Mouse (Mus musculus): Measurements from ENCODE around the gene Ccr6. TPM values are rescaled to one million over a fixed set of nuclear protein-coding genes. Genes with fewer than 3 reads are reported as not detected.

Gene Ccr6
- polyA plus RNA-seq, 1 experiment from 2014 or later = 0.17 TPM

DNA sequence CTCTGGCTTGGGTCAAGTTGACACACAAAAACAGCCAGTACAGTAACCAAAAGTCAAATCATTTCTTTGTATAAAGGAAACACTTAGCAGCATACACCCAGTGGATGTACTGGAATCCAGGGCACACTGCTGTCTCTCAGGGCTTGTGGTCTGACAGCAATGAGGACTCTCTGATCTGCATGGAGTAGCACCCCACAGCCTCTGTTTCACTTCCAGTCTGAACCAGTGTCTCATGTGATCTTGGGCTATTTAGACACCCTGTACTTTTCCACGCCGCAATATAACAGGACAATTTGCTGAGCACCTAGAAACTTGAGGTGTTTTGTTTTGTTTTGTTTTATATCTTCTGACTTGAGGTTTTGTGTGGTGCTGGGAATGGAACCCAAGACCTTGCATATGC lies 10.7 kb upstream of the Ccr6 start:
- Histone ChIP-seq H3K4me1 (replicated peaks; ENCODE audit: control insufficient read depth, insufficient read depth) (no peaks in the 10 kb centered on the region), H3K4me3 (ENCODE audit: low read depth, low read length) (no peak overlapping the region), H3K9me3 (ENCODE audit: control insufficient read depth, low read length) (no peaks in the 10 kb centered on the region), H3K4me2 (replicated peaks; ENCODE audit: low read depth) (no peak overlapping the region), H3K27ac (replicated peaks) (no peak overlapping the region), H3K27me3 (ENCODE audit: control insufficient read depth, insufficient read depth, low read length) (no peaks in the 10 kb centered on the region), H3K36me3 (ENCODE audit: control insufficient read depth, insufficient read depth, low read length) (no peaks in the 10 kb centered on the region), H3K9ac (ENCODE audit: low read length) (no peak overlapping the region)
- ATAC-seq (ENCODE audit: low FRiP score, low TSS enrichment) = no peak
- WGBS = 92% methylated on average over 2 of the region's 2 CpGs
- no peak for TF ChIP-seq EP300 (optimal IDR thresholded peaks at IDR 0.05)
- no peak for TF ChIP-seq CTCF (IDR thresholded peaks at IDR 0.05; ENCODE audit: low read depth)
- no peak for DNase-seq (ENCODE audit: low spot score)

DNA sequence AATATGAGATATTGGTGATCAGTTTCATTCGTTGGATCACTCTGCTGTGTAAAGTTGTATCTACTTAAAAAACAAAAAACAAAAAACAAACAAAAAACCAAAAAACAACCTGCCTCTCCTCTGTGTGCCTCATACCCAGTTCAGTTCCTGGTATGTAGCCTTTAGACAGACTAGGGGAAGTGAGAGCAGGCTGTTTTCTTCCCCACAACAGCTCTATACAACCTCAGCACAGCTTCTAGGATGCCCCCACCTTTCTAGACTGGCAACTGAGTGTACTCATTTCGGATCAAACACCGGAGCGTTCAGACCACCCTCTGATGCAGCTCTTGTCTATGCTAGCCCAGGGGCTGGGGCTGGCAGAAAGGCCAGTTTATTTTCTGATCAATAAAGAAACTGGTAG lies 10.1 kb upstream of the Ccr6 start:
- H3K27ac ChIP-seq (replicated peaks) = no peak overlapping the region
- no peaks in the 10 kb centered on the region for H3K9me3 ChIP-seq (ENCODE audit: control insufficient read depth, low read length)
- H3K4me1 ChIP-seq (replicated peaks; ENCODE audit: control insufficient read depth, insufficient read depth) = no peaks in the 10 kb centered on the region
- no peaks in the 10 kb centered on the region for H3K36me3 ChIP-seq (ENCODE audit: control insufficient read depth, insufficient read depth, low read length)
- H3K4me3 ChIP-seq (ENCODE audit: low read depth, low read length) = no peak overlapping the region
- no peak overlapping the region for H3K4me2 ChIP-seq (replicated peaks; ENCODE audit: low read depth)
- H3K9ac ChIP-seq (ENCODE audit: low read length) = no peak overlapping the region
- TF ChIP-seq CTCF (IDR thresholded peaks at IDR 0.05; ENCODE audit: low read depth) (no peak), EP300 (optimal IDR thresholded peaks at IDR 0.05) (no peak)
- ATAC-seq (ENCODE audit: low FRiP score, low TSS enrichment) (no peak), DNase-seq (ENCODE audit: low spot score) (no peak)
- WGBS = 72% methylated on average over 4 of the region's 4 CpGs
- H3K27me3 ChIP-seq (ENCODE audit: control insufficient read depth, insufficient read depth, low read length) = no peaks in the 10 kb centered on the region

DNA sequence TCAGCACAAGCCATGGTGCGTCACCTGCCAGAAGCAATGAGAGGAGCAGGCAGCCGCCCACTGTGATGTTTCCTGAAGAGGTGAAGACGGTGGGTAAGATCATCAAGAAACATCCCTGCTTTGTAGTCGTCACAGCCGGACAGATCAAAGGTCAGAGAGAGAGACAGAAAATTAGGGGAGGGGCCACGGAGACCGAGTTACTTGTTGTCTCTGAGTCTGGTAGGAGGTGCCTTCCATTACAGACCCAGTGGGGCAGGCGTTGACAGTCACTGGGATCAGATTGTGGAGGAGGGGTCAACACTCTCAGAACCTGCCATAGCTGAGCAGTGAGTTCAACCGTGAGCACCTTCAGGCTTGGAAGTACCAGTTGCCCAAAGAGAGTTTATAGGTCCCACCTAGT lies 7.2 kb upstream of the Ccr6 start:
- TF ChIP-seq CTCF (IDR thresholded peaks at IDR 0.05; ENCODE audit: low read depth) (no peak), EP300 (optimal IDR thresholded peaks at IDR 0.05) (no peak)
- H3K27me3 ChIP-seq (ENCODE audit: control insufficient read depth, insufficient read depth, low read length) = no peaks in the 10 kb centered on the region
- H3K9ac ChIP-seq (ENCODE audit: low read length) = no peak overlapping the region
- no peak overlapping the region for H3K27ac ChIP-seq (replicated peaks)
- H3K4me2 ChIP-seq (replicated peaks; ENCODE audit: low read depth) = no peak overlapping the region
- 50% methylated on average over 9 of the region's 9 CpGs for WGBS
- no peak overlapping the region for H3K4me3 ChIP-seq (ENCODE audit: low read depth, low read length)
- H3K9me3 ChIP-seq (ENCODE audit: control insufficient read depth, low read length) = no peaks in the 10 kb centered on the region
- ATAC-seq (ENCODE audit: low FRiP score, low TSS enrichment) (no peak), DNase-seq (ENCODE audit: low spot score) (no peak)
- no peaks in the 10 kb centered on the region for H3K36me3 ChIP-seq (ENCODE audit: control insufficient read depth, insufficient read depth, low read length)
- H3K4me1 ChIP-seq (replicated peaks; ENCODE audit: control insufficient read depth, insufficient read depth) = no peaks in the 10 kb centered on the region

DNA sequence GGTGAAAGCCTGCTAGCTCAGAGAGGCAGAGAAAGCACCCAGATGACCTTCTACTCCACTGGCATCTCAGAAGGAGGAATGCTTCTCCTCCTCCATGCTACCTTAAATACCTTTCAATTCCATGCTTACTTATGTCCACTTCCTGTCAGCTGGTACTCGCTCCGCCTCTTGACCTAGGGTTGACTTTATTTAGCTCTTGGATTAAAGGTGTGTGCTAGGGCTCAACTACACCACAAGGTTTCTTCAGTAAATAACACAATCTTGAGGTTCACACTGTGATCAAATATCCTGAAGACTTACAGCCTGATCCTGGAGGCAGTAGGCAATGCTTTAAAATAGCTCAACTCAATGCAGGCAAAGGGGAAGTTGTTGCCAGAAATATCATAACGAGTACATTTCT lies 6.2 kb upstream of the Ccr6 start:
- no peak for TF ChIP-seq CTCF (IDR thresholded peaks at IDR 0.05; ENCODE audit: low read depth)
- TF ChIP-seq EP300 (optimal IDR thresholded peaks at IDR 0.05) = no peak
- Histone ChIP-seq H3K27me3 (ENCODE audit: control insufficient read depth, insufficient read depth, low read length) (no peaks in the 10 kb centered on the region), H3K4me1 (replicated peaks; ENCODE audit: control insufficient read depth, insufficient read depth) (no peaks in the 10 kb centered on the region), H3K36me3 (ENCODE audit: control insufficient read depth, insufficient read depth, low read length) (no peaks in the 10 kb centered on the region), H3K4me2 (replicated peaks; ENCODE audit: low read depth) (no peak overlapping the region), H3K9me3 (ENCODE audit: control insufficient read depth, low read length) (no peaks in the 10 kb centered on the region), H3K9ac (ENCODE audit: low read length) (no peak overlapping the region), H3K4me3 (ENCODE audit: low read depth, low read length) (no peak overlapping the region), H3K27ac (replicated peaks) (no peak overlapping the region)
- 70% methylated on average over 3 of the region's 3 CpGs for WGBS
- DNase-seq (ENCODE audit: low spot score) = peak; percentile 77
- ATAC-seq (ENCODE audit: low FRiP score, low TSS enrichment) = peak; percentile 89

DNA sequence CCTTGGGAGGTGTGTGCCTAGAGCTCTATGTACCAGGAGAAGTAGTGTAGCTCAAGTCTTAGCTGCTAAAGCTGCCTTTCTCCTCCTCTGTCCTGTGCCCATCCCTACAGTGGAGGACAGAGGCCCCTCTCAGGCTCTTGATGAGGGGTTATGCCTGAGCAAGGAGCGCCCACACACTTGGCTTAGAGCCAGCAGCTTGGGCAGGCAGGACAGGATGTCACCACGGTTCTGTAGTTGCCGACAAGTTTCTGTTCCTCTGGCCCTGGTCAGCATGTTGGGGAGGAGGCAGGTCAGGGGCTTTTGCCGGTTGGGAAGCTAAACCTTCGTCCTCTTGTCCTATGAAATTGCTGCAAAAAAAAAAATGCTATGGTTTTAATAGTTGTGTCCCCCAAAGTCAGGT lies 3.8 kb upstream of the Ccr6 start:
- Histone ChIP-seq H3K9me3 (ENCODE audit: control insufficient read depth, low read length) (no peaks in the 10 kb centered on the region), H3K4me2 (replicated peaks; ENCODE audit: low read depth) (no peak overlapping the region), H3K27me3 (ENCODE audit: control insufficient read depth, insufficient read depth, low read length) (no peaks in the 10 kb centered on the region), H3K4me3 (ENCODE audit: low read depth, low read length) (no peak overlapping the region), H3K9ac (ENCODE audit: low read length) (no peak overlapping the region), H3K36me3 (ENCODE audit: control insufficient read depth, insufficient read depth, low read length) (no peaks in the 10 kb centered on the region), H3K4me1 (replicated peaks; ENCODE audit: control insufficient read depth, insufficient read depth) (no peaks in the 10 kb centered on the region), H3K27ac (replicated peaks) (no peak overlapping the region)
- TF ChIP-seq EP300 (optimal IDR thresholded peaks at IDR 0.05) = no peak
- no peak for TF ChIP-seq CTCF (IDR thresholded peaks at IDR 0.05; ENCODE audit: low read depth)
- 58% methylated on average over 5 of the region's 5 CpGs for WGBS
- ATAC-seq (ENCODE audit: low FRiP score, low TSS enrichment) = no peak
- no peak for DNase-seq (ENCODE audit: low spot score)

DNA sequence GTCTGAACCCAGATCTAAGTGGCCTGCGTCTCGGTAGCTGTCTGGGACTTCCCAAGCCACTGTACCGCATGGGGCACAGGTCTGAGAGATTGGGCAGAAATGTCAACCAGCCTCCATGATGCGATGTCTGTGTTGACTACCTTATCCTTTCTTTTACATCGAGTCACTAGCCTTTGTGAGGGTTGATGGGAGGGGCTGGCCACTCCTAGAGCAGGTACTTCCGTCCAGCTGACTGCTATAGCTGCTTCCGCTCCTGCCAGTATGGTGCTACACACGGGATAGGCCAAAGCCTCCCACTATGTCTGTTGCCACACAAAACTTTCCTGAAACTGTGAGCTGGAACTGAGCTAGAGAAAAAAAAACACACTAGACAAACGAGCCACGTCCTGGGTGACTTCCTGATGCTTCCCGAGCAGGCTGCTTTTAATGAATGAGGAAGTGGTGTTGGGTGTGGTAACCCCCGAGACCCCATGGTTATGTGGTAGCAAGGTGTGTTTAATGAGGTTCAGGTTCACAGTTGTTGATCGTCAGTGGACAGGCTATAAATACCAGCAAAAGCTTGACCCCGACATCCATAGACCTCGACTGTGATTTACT lies 2.1 kb upstream of the Ccr6 start:
- H3K4me2 ChIP-seq (replicated peaks; ENCODE audit: low read depth) = no peak overlapping the region
- H3K27me3 ChIP-seq (ENCODE audit: control insufficient read depth, insufficient read depth, low read length) = no peaks in the 10 kb centered on the region
- TF ChIP-seq EP300 (optimal IDR thresholded peaks at IDR 0.05) (no peak), CTCF (IDR thresholded peaks at IDR 0.05; ENCODE audit: low read depth) (no peak)
- H3K9me3 ChIP-seq (ENCODE audit: control insufficient read depth, low read length) = no peaks in the 10 kb centered on the region
- H3K9ac ChIP-seq (ENCODE audit: low read length) = no peak overlapping the region
- ATAC-seq (ENCODE audit: low FRiP score, low TSS enrichment) (peak; percentile 70; the same call in 1 of the 2 replicates), DNase-seq (ENCODE audit: low spot score) (peak; percentile 46)
- no peaks in the 10 kb centered on the region for H3K36me3 ChIP-seq (ENCODE audit: control insufficient read depth, insufficient read depth, low read length)
- H3K4me1 ChIP-seq (replicated peaks; ENCODE audit: control insufficient read depth, insufficient read depth) = no peaks in the 10 kb centered on the region
- no peak overlapping the region for H3K4me3 ChIP-seq (ENCODE audit: low read depth, low read length)
- WGBS = 51% methylated on average over 15 of the region's 15 CpGs
- no peak overlapping the region for H3K27ac ChIP-seq (replicated peaks)
